Mouse (Mus musculus) neutrophil, adult 5-6 weeks (primary cell): ENCODE measurements around the gene Ltc4s. TPM values are rescaled to one million over a fixed set of nuclear protein-coding genes. Genes with fewer than 3 reads are reported as not detected.

Experiments
- ATAC-seq: fragments of 151-379, 151-347 bp; 2 replicates; pipeline ENCODE4 v1.8.0; 2017; ENCODE audit warnings: mild to moderate bottlenecking, moderate TSS enrichment; ENCODE audit not compliant: insufficient number of reproducible peaks, poor library complexity, low FRiP score, severe bottlenecking; ENCODE audit errors: extremely low read depth
- total RNA-seq: library from RNA; stranded (forward); fragments of 200-1000 nt; gene quantifications from 2 replicates; pipeline ENCODE4 v1.2.3, GENCODE M21; 2017

The Ltc4s gene
- total RNA-seq, 1 experiment from 2014 or later, result 2.1 TPM

DNA sequence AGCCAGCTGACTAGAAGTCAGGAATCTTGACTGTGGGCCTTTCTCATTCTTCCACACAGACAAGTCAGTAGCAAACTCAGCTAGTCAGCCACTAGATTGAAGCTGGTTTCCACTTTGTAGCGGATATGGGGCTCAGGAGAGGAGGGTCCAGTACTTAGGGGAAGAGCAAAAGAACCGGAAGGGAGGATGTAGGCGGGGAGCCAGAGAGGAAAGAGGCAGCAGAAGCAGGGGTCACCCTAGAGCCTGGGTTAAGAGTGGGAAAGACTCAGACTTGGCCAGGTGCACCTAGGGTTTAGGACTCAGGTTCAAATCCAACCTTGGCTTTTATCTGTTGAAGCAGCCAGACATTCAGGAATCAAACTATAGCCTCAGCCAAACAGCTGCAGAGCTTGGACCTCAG is 11.2 kb downstream of the Ltc4s start:
- no peak for ATAC-seq

DNA sequence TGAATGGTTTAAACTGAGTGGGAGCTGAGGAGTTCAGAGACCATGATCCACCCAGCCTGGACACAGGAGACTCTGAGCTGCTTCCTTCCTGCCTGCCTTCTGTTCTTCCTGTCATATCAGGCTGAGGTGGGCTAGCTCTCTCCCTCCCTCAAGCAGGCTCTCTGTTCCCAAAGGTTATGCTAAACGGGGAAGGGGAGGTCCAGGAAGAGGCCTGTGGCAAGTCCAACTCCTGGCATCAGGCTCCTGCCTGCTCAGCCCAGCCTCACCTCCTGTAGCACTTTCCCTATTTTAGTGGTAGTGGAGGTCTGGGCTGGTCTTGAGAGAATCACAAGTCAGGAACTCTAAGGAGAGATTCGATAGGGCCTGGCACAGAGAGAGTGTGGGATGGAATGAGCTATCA is 12.0 kb downstream of the Ltc4s start:
- ATAC-seq, result no peak

DNA sequence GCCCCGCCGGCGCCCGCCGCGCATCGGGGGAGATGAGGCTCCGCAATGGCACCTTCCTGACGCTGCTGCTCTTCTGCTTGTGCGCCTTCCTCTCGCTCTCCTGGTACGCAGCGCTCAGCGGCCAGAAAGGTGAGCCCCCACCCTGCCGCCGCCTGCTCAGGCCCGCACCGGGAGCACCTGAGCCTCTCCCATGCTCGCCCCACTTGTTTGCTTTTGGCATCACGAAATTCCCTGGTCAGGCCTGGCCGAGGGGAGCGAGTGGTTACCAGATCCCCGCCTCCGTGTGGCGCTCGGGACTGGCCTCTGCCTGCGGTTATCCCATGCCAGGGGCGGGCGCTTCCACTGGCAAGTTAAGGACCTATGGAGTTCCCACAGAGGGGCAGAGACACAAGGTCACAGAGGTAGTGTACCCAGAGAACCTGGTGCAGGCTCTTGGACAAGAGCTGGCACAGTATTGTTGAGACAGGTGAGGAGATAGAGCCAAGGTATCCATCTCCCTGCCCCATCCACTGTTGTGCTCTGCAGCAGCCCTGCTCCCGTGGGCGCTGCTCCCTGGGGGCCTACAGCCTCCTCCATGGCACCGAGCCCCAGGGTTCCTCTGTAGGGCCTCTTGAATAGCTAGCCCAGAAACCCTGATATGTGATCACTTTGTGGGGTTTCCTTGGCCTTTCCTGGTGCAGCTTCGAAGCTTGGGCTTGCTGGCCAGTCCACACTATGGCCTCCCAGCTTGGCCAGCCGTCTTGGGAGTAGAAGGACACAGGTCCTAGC is 12.6 kb downstream of the Ltc4s start:
- no peak for ATAC-seq

DNA sequence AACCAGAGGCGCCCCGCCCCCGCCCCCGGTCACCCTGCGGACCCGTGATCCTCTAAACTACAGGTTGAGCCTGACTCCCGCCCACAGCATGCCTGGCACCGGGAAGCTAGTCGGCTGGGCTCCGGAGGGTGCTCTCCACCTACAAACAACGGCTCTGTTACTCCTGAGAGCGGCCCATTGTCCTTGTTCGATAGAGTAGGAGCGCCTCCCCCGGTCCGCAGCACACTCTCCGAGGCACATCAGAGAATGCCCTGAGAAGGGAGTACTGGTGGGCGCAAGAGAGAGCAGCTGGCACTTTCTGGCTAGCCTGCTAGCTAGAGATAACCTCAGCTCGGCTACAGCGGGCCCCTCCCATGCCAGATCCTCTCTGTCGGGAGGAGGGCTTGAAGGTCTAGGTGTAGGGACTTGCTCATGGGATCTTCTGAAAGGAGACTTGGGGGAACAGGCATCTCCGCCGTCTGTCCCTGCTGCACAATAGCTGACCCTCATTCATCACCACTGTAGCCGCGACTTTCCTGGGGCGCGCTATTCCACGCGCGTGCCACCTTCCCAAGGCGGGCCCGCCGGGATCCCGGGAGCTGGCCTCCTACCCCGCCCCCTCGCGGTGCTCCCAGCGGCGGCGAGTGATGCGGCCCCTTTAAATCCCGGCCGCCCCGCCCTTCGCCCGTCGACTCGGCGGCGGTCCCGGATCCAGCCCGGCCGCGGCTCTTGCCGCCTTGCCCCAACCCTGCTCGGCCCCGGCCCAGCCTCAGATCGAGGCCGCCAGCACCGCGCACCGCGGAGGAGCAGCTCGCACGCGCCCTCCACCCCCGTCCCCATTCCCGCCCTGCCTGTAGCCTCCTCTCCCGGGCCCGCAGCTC is 13.5 kb downstream of the Ltc4s start:
- peak; percentile 29 for ATAC-seq

DNA sequence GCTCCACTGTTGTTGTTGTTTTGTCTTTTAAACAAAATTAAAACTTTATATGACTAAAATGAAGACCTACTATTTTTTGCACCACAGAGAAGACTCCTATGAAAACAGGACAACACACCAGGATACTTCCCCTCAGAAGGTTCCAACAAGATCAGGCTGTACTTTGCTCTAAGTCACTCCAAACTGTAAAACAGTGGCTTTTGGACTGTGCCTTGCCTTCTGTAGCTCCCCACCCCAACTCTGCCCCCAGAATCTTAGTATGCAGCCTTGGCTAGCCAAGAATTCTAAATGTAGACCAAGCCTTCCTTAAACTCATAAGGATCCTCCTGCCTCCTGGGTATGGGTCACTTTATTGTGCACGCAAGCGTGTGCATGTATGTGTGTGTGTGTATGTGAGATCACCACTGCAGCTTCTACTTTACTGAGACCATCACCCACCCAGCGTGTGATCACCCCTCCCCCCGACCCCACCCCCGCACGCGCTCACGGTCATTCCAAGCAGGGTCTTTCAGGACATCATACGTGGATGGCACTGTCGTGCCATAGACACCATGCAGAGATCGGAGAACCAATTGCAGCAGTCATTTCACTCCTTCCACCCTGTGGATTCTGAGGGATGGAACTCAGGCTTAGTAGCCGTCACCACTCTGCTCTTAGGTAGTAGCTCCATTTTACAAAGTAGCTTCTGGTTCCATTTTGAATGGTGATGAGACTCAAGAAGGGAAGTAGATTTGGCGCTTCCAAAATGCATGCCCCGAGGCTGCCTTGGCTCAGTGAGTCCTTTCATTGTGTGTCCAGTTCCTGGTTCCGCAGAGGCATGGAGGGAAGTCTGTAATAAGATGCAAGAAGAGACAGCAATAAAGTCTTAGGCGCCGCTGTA is 14.4 kb downstream of the Ltc4s start:
- ATAC-seq, result peak; percentile 7; the same call in 1 of the 2 replicates

DNA sequence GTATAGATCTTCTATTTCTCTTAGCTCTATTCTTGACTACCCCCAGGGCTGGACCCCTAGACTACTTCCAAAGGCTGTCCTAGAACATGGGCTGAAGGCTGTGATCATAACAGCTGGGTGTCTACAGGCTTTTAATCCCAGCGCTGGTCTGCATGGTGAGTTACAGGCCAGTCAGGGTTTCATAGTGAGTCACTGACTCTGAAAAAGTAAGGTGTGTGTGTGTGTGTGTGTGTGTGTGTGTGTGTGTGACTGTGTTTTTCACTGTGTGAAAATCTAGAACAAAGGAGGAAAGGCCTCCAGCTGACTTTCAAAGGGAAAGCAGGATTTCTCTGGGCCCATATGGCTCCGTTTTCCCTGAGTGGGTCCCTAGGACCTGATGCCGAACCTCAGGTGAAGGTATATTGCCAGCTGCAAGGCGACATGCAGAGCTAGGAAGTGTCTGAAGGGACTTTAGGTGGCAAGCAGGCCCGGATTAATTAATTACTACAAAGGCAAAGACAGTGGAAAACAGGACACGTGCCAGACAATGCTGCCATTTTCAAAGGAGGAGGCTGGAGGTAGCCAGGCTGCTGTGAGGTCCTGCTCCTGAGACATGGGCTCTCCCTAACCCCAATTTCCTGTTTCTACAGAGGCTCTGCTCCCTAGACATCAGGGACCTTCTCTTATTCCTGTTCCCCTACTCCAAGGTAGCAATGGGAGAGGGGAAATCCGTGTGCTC is 15.7 kb downstream of the Ltc4s start:
- ATAC-seq, result no peak

DNA sequence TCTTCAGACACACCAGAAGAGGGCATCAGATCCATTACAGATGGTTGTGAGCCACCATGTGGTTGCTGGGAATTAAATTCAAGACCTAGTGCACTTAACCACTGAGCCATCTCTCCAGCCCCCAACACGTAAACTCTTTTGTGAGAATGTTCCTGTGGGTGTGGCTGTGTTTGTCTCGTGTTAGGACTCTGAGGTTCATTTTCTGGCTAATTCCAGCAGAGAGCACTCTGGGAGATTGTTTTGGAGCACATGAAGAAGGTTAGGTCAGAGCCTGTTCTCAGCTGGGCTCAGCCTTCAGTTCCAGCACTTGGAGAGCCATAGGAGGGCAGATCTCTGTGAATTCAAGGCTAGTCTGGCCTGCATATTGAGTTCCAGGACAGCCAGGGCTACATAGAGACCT is 18.6 kb downstream of the Ltc4s start:
- no peak for ATAC-seq

DNA sequence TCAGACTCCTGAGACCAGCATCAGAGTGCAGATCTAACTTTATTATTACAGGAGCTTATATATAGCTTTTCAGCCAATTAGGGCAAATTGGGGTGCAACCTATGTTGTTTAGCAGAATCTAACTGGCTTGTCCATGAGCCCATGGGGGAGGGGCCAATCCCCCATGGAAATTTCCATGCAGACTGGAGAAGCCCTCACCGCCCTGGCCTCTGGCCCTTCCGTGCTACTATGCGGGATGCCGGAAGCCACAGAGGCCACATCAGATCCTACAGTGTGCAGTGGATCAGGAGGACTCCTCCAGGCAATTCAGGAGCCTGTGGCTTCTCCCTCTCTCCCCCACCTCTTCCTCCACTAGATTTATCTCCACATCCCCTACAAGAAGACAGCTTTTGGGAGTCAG is 20.6 kb downstream of the Ltc4s start:
- ATAC-seq, result no peak

DNA sequence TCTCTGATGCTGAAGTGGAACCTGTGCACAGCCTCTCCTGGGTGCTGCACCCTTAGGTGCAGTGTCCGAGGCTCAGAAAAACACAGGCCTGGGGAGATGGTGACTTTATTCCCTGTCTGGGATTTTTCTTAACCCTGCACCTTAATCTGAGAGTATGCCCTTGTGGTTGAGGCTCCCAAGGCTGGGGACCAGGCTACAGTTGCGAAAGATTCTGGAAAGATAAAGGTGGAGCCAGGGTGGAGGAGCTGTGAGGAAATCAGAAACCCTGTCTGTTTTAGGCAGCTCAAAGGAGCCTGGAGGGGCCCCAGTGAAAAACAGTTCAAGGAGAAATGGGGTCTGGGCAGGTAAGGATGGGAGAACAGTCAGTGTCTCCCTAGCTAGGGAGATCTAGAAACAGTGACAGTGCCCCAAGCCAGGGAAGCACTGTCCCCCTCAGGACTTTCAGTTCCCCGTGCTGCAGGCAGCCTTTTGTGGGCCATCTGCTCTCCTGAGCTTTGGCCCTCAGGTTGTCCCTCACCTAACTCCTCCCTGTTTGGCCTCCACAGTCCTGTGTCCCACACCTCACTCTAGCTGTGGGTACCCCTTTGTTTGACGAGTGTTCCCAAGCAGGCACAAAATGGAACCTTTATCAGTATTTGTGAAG is 21.6 kb downstream of the Ltc4s start:
- ATAC-seq, result no peak

DNA sequence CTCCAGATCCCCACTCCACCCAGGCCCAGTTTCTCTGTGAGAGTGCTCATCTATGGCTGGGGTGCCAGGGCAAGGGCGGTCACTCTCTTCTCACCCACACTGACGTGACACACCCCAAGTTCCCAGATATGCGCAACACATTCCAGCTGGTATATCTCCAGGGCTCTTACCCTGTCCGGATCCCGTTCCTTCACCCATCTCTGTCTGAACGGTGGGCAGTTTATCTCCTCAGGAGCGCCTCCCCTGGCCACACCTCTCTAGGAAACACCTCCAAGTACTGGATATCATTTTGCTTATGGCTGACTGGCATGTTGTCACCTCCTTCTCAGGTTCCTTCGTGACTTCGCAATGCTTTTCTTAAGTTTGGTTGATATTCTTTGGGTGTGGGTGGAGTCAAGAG is 22.8 kb downstream of the Ltc4s start:
- ATAC-seq, result no peak

DNA sequence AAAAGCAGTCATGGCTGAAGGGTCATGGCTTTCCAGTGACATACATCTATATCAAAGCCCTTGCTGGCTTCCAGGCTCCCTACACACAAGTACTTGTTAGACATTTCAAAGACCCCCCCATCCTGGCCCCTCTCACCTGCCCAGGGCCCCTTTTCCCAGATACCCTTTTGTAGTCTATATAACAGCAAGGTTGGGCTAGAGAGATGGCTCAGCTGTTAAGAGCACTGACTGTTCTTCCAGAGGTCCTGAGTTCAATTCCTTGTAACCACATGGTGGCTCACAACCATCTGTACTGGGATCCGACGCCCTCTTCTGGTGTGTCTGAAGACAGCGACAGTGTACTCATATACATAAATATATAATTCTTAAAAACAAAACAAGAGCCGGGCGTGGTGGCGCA is 23.8 kb downstream of the Ltc4s start:
- no peak for ATAC-seq

DNA sequence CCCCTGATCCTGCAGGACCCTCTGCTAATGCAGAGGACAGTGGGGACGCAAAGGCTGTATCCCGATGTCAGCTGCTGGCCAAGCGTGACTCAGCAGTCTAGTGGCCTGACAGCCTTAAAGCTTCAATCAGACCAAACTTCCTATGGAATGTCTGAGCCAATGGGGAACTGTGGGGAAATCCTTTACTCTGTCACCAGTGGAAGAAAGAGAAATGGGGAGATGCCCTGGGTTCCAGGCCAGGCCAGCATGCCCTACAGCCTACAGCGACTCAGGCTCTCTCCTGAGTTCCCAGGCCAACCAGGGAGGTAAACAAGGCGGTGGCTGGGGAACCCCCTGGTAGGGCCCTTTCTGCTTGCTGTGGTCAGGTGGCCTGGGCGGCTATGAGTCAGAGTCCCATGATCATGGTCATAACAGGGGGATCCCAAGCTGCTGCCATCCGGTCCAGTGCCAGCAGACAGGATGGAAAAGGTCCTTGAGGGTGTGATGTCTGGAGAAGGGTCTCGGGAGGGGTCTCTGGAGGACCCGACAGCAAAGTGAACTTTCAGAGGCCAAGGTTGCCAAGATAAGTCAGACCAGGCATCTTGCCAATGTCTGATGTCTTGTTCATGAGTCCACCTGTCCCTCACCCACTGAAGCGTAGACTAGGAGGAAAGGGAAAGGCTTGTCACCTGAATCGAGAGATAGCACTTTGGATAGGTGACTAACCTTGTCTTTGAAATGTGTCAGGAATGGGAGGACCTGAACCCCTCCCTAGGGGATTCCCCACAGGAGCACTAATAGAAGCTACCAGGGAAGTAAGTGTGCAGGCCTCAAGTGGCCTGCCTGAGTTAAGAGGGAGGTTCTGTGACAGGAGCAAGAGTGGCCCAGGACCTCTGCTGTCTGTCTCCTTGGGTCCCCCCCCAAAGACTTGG is 25.3 kb downstream of the Ltc4s start:
- no peak for ATAC-seq

DNA sequence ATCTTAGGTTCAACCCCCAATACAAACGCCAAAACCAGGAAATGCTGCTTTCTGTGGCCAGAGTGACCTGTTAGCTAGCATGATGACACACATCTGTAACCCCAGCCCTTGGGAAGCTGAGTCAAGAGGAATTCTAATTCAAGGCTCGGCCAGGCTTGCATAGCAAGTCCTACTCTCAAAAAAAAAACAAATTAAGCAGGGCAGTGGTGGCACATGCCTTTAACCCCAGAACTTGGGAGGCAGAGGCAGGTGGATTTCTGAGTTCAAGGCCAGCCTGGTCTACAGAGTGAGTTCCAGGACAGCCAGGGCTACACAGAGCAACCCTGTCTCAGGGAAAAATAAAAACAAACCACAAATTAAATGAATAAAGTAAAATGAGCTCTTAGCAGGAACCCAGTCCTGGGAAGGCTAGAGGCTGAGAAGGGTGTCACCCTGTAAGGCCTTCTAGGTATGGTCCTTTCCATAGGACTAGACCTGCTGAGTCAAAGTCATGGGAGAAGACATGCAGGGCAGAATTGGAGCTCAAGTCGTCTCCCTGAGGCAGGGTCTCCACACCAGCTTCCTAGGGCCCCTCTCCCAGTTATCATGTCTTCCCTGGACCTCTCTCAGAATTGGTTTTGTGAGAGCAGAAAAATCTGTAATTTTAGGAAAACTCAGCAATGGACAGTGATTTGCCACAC is 26.2 kb downstream of the Ltc4s start:
- no peak for ATAC-seq

DNA sequence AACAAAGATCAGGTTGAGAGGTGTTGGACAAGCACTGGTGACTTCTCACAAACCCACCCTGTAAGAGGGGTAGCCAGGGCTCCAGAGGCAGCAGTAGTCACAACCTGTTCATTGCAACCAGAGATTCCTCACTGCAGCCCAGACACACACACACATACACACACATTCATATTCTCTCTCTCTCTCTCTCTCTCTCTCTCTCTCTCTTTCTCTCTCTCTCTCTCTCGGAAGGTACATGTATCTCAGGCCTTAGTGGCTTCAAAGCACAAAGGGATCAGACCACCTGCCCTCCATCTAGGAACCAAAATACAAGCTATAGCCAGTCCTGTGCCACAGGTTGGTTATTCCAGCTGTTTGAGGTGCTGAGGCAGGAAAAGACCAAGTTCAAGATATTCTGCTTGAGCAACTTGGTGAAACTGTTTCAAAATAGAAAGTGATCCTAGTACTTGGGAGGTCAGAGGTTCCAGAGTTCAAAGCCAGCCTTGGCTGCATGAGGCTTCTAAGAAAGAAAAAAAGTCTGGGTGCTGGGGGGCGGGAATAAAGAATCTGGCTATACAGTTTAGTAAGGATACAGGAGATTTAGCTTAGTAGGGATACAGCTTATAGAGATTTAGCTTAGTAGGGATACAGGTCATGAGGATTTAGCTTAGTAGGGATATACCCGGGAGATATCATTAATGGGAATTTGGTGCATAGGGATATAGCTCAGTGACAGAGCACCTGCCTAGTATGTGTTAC is 26.9 kb downstream of the Ltc4s start:
- no peak for ATAC-seq

DNA sequence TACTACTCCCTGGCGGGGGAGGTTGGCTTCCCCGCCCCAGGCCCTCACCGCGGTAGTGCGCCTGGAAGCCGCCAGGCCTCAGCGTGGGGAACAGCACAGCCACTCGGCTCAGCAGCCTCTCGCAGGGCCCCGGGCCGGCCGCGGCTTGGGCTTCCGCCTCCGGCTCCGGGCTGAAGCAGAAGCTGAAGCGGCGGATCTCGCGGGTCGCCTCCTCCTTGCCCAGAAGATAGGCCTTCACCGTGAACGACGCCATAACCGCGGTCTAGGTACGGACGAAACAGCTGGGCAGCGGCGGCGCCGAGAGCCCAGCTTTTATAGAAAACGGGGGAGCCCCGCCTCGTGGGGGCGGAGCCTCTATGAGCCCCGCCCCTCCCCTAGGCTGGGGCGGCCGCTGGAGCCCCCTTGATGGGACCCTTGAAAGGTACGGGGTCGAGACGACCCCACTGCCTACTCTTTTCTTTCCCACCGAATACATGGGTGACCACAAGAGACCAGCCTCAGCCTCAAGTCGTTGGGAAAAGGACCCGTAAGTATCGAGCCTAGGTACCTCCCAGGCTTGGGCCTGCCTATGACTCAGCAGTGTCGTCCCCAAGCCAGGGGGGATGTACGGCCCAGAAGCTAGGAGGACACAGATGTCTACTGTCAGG is 27.8 kb downstream of the Ltc4s start, which contains the start of the genes Sqstm1 and Mgat4b:
Gene Sqstm1, minus strand, starts transcription at position 323 of the 647 bp plus-strand sequence.
Gene Mgat4b, plus strand, starts transcription at position 386 of the 647 bp plus-strand sequence.
- ATAC-seq, result peak; percentile 40

DNA sequence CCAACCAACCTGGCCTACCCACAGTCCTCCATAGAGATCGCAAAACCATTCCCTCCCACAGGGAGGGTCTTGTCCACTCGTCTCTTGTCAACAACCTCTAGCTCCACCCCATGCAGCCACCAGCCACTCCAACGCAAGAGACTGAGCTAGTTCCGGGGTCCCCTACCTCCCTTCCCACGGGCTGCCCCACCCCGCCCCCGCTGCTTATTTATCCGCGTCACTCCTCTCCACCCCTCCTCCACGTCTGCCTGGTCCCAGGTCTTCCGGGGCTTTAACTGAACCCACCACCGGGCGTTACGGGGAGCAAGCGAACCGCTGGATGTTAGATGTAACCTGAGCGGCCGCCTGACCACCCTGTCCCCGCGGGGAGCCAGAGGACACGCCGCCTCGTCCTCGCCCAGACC is 28.3 kb downstream of the Ltc4s start:
- peak; percentile 89 for ATAC-seq
